Mouse (Mus musculus) ovary, postnatal 10 days (tissue): ENCODE results near the gene Defb36.

Source experiments
- DNase-seq: peaks from one replicate; pipeline ENCODE4 v3.0.0; 2022; ENCODE audit warnings: low spot score

Defb36 gene

DNA sequence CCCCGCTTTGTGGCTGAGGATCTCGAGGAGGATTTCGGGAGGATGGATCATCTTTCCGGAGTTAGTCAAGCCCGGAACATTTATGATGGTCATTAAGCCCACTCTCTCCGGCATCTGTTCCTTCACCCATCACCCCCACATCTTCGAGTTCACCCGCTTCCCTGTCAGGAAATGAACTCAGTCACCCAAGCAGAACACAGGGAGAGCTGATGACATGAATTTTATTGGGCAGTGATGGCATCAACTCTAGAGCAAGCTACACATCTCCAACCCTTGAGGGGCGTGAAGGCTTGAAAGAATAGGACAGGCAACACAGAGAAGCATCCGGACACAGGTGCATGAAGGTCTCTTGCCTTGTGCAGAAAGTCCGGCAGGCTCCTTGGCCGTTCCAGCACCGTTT is 18.0 kb downstream of the Defb36 start:
- no peak for DNase-seq

DNA sequence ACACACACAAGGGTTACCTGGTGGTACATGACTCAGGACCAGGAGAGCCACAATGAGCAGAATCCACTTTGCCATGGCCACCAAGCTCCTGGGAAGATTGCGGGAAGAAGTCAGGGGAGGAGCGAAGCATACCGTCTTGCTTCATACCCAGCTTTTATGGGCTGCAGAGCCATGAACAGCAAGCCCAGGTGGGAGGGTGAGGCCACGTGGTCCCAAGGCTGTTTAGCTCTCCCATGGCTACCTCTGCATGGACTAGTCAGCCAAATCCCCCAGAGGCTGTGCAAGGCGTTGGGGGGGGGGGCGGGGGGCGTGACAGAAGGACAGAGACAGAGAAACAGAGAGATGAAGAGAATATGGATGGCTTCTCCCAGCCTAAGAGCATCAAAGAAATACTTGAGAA is 18.8 kb downstream of the Defb36 start, which contains the start of gene Defb25:
Defb25 (minus strand) TSS at position 101 of the 400 bp plus-strand sequence.
- DNase-seq: no peak

DNA sequence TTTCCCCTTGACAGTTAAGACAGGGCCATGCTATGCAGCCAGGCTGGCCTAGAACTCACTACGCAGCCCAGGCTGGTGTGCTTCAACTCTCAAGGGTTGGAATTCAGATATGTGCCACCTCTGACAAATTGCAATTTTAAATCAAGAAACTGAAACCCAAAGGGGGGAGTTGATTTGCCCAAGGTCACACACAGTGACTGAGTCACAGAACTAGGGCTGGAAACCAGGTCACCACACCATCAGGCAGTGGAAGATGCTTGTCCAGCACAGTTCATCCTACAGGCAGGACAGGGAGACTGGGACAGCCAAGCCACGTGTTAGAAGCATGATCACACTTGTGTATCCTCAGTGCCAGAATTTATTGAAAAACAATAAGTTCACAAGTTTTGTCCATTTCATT is 20.4 kb downstream of the Defb36 start:
- DNase-seq: no peak

DNA sequence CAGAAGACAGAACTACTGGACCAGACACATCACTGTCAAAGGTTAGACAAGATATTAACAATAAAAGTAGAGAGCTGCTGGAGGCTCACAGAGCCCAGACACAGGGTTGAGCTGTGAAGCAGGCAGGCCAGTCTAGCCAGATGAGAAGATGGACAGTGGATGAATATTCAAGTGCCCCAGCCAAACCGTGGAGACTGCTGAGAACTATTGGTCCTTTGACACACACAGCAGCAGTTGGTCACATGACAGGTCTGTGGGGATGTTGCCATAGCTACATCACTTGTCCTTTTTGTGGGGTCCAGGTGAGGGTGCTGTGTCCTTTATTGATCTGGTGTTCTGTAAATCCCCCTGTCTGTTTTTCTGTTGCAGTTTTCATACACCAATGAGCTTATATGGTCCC is 21.1 kb downstream of the Defb36 start:
- DNase-seq: no peak

- no peak for DNase-seq
Measured at GRCm38 (mm10) chr2:152626774-152627591, 22.9 kb downstream of the Defb36 start, which contains the start of gene Rem1. TSS of gene Rem1 (plus strand) at chr2:152626951.

DNA sequence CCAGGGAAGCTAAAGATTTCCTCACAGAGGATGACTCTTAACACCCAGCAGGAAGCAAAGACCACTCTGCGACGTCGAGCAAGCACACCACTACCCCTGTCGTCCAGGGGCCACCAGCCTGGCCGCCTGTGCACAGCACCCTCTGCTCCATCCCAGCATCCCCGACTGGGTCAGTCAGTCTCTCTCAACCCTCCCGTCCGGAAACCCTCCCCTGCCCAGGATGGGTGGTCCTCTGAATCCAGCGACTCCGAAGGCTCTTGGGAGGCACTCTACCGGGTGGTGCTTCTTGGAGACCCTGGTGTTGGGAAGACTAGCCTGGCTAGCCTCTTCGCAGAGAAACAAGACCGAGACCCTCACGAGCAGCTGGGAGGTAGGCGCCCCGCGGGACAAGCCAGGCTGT is 23.9 kb downstream of the Defb36 start:
- no peak for DNase-seq

GRCm38 (mm10) chr2:152629239-152629638 is 25.1 kb downstream of the Defb36 start:
- no peak for DNase-seq

GRCm38 (mm10) chr2:152629904-152630303 is 25.8 kb downstream of the Defb36 start:
- DNase-seq: no peak

- DNase-seq: no peak
Measured at GRCm38 (mm10) chr2:152633334-152633733, 29.2 kb downstream of the Defb36 start.

DNA sequence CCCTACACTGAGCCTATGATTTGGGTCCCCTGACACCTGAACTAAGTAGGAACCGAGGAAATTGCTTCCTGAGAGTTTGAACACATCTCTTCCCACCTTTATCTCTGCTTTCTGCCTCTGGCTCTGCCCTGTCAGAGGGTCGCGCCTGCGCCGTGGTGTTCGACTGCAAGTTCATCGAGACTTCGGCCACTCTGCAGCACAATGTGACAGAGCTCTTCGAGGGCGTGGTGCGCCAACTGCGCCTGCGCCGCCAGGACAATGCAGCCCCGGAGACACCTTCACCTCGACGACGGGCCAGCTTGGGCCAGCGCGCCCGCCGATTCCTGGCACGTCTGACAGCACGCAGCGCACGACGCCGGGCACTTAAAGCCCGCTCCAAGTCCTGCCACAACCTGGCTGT is 30.2 kb downstream of the Defb36 start:
- DNase-seq: no peak

DNA sequence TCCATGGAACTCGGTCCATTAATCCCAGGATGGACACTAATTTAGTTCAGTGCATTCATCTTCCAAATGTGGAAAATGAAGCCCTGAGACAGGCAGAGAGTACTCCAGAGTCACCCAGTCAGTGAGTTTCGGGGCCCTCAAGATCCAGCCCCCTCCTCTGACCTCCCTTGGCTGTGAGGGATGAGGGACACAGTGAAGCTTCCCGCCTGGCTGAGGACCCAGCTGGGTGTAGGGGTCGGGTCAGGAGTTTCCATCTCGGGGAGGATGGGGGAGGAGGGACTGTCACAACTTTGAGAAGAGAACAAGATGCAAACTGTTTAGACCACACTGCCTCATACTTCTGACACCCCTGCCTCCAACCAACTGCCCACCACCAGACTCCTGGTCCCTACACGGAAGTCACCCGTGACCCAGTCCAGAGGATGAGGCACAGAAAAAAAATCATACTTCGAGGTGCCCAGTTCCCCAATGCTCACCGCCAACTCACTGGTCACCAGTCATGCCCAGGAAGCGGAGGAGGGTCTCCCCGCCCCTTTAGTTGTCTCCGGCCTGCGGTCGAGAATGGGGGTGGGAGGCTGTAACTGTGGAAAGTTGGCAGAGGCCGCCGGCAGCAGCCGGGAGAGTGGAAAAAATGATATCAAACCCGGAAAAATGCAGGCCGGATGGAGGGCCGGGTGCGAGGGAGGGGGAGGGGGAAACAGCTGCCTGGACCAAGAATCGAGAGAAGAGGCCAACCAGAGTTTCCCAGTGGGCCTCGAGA is 32.3 kb downstream of the Defb36 start:
- peak; percentile 45 for DNase-seq

DNA sequence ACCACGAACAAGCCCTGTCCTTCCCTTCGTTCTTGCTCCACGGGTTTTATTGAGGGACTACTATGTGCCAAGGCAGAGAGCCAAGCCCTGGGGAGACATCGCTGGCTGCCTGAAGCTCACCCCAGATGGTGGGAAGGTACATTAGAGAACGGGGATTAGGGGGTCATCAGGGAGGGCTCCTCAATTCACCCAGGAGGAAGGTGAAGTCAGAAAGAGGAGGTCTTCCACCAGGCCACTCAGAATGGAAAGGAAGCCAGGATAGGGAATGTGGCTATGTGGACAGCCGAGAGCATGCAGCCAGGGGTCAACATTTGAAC is 32.8 kb downstream of the Defb36 start:
- DNase-seq: no peak

DNA sequence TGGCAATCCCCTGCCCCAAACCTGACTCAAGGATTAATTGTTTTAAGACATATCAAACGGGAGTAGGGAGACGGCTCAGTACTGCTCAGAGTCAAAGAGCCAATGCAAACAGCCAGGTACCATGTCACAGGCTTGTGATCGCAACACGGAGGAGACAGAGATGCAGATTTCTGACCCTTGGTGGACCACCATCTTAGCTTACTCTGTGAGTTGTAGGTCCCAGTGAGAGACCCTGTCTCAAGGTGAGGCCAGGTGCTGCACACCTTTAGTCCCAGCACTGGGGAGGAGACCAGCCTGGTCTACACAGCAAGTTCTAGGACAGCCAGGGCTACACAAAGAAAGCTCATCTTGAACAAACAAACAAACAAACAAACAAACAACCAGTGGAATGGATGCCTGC is 33.3 kb downstream of the Defb36 start:
- no peak for DNase-seq

DNA sequence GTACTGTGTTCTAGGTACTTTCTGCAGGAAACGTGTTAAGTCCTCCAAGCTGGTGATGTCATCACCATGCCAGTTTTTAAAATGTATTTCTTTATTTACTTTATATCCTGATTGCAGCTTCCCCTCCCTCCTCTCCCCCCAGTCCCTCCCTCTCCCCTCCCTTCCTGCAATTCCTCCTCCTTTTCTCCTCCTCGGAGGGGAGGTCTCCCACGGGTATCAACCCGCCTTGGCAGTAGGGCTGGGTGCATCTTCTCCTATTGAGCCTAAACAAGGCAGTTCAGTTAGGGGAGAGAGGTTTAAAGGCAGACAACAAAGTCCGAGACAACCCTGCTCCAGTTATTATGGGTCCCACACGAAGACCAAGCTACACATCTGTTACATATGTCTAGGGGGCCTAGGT is 34.7 kb downstream of the Defb36 start:
- no peak for DNase-seq

GRCm38 (mm10) chr2:152639406-152640113 is 35.4 kb downstream of the Defb36 start:
- DNase-seq: no peak

- DNase-seq: no peak
Measured at GRCm38 (mm10) chr2:152652901-152653620, 48.9 kb downstream of the Defb36 start.

- DNase-seq: no peak
Measured at GRCm38 (mm10) chr2:152653874-152654715, 50.0 kb downstream of the Defb36 start.

DNA sequence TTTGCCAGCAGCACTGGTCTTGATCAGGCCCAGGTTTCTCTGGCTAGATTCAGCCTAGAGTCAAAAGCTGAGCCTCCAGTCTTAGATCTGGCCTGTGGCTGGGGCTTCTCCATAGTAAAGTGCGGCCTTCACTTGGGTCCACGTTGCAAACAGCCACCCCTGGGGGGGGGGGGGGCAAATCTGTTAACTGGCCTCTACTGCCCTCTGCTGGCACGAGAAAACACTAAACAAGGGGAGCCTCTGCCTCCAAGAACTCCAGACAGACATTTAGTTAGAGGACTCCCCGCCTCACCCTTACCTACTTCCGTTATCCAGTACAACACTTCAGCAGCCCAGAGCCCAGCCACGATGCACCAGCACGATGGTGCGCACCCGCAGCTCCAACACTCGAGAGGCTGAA is 53.3 kb downstream of the Defb36 start:
- no peak for DNase-seq

GRCm38 (mm10) chr2:152661163-152661562 is 57.0 kb downstream of the Defb36 start:
- DNase-seq: no peak
